Mouse (Mus musculus): ENCODE results near the gene Timm10b. TPM values are rescaled to one million over a fixed set of nuclear protein-coding genes. Genes with fewer than 3 reads are reported as not detected.

Gene Timm10b
- polyA plus RNA-seq, 1 experiment from 2014 or later: 98.5 TPM

DNA sequence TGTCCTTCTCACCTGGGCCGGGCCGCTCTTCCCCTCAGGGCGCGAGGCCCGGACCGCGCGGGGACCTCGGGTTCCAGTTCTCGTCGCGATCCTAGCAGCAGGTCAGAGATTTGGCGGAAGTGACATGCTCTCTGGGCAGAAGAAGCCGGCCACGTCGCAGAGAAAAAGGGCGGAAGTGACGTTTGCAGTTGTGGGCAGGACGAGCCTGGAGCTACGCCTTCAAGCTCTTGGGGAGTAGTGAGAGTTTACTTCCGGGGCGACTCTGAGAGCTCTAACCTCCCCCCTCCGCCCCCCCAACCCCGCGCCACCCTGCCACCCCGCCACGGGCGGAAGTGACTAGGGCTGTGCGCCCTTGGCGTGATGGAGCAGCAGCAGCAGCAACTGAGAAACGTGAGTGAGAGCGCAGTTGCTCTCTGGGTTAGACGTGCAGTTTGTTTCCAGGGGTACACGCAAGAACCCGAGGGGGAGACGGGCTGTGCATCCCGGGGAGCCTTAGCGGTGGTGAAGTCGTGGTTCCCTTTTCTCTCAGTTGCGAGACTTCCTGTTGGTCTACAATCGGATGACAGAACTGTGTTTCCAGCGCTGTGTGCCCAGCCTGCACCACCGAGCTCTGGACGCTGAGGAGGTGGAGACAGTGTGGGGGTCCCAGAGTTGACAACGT, 507 bp downstream of the Timm10b start, which contains the start of the genes Arfip2 and Gm45799:
Gene Arfip2 (minus strand): TSS at position 184 of the 661 bp plus-strand sequence.
Gene Gm45799 (plus strand): TSS at position 320 of the 661 bp plus-strand sequence.
- ATAC-seq (ENCODE audit: insufficient read depth): peak; percentile 95
- under 1% methylated on average over 45 of the region's 45 CpGs for WGBS (ENCODE audit: insufficient replicate concordance)
- no peaks in the 10 kb centered on the region for H3K27me3 ChIP-seq

DNA sequence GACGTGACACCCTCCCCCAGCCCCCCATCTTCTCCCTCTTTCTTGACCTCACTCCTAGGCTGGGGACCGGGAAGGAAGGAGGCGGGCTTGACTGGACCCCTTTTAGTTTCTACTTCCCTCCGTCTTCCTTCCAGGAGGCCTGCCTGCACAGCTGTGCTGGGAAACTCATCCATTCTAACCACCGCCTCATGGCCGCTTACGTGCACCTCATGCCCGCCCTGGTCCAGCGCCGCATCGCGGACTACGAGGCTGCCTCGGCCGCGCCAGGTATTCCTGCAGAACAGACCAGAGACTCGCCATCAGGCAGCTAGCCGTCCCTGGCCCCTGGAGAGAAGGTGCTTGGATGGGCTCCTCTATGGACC, 1.0 kb downstream of the Timm10b start:
- Histone ChIP-seq H3K27me3 (no peaks in the 10 kb centered on the region), H3K9ac (peak overlapping the region; percentile 67), H3K36me3 (replicated peaks) (peaks cover 25% of the 10 kb centered on the region), H3K4me3 (replicated peaks) (peak overlapping the region; percentile 76), H3K27ac (replicated peaks) (peak overlapping the region; percentile 80), H3K4me1 (replicated peaks) (peaks cover 34% of the 10 kb centered on the region), H3K4me2 (peak overlapping the region; percentile 96), H3K9me3 (replicated peaks) (no peaks in the 10 kb centered on the region)
- ATAC-seq (ENCODE audit: insufficient read depth): peak; percentile 14
- 0% methylated on average over 18 of the region's 18 CpGs for WGBS (ENCODE audit: insufficient replicate concordance)

More for the DNA sequence above, 507 bp downstream of the Timm10b start, which contains the start of the genes Arfip2 and Gm45799:
- Histone ChIP-seq H3K4me3 (replicated peaks) (peak within 1 kb of the TSS; percentile 76), H3K9ac (peak within 1 kb of the TSS; percentile 67), H3K36me3 (replicated peaks) (peaks cover 27% of the 10 kb centered on the region), H3K4me2 (peak within 1 kb of the TSS; percentile 96), H3K9me3 (replicated peaks) (no peaks in the 10 kb centered on the region), H3K27ac (replicated peaks) (peak within 1 kb of the TSS; percentile 80), H3K4me1 (replicated peaks) (peaks cover 36% of the 10 kb centered on the region)

DNA sequence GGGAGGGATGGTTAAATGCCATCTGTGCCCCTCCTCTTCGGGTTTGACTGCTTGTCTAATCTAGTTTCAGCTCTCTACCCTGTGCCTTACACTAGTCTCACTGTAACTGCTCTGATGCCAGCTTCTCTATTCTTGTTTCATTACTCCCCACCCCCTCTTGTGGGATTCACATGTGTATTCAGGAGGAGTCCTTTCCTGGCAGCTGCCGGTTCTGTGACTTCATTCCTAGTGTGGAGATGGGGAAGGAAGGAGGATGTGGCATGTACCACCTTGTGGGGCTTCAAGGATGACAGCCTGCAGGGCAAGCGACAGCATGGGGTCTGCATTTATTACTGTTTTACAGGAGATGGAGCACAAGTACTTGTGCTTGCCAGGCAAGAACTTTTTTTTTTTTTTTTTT, 2.1 kb downstream of the Timm10b start:
- Histone ChIP-seq H3K9ac (no peak overlapping the region), H3K9me3 (replicated peaks) (no peaks in the 10 kb centered on the region), H3K4me2 (peak overlapping the region; percentile 96), H3K4me1 (replicated peaks) (peaks cover 30% of the 10 kb centered on the region), H3K27me3 (no peaks in the 10 kb centered on the region), H3K36me3 (replicated peaks) (peaks cover 20% of the 10 kb centered on the region), H3K27ac (replicated peaks) (0 out of 2 replicates have a peak overlapping the region, but pooled peaks have one; percentile 80), H3K4me3 (replicated peaks) (no peak overlapping the region)
- 46% methylated on average over 3 of the region's 3 CpGs for WGBS (ENCODE audit: insufficient replicate concordance)
- ATAC-seq (ENCODE audit: insufficient read depth): no peak

DNA sequence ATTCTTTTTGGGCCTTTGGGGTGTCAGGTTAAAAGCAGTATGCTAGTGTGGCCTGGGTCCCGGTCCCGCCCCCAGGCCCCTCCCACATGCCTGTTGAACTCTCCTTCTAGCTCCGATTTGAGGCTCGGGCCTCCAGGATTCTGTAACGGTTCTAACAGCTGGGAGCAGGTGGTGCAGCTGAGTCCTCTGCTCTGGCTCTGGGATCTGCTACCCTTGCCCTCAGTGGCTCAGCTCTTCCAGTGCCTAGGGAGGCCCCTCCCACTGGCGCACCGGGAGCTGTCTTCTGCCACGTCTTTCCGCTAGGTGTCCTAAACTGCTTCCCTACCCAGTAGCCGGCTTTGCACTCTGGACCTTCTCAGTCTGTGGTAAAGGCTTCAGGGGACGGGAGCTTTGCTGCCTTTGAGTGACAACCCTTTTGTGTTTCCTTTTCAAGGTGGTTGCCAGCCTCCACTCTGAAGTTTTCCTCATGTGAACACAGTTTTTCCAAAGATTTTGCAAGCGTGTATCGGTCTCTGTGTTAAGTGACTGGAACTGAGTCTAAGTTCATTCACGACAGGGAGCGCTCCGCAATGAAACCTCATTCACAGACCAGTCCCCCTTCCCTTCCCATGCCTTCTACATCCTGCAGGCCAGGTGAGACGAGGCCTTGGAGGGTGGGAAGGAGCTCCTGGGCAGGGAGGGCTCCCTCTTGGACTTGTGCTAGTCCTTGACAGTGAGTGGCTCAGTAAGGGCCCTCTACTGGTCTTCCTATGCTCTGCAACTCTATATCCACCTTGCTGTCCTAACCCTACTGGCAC, 11.0 kb downstream of the Timm10b start, which contains the start of gene Dnhd1:
Gene Dnhd1 (plus strand): TSS at position 189 of the 797 bp plus-strand sequence.
- no peaks in the 10 kb centered on the region for H3K27me3 ChIP-seq
- 3% methylated on average over 17 of the region's 17 CpGs for WGBS (ENCODE audit: insufficient replicate concordance)
- peak within 1 kb of the TSS; percentile 41 for H3K9ac ChIP-seq
- H3K27ac ChIP-seq (replicated peaks): peak within 1 kb of the TSS; percentile 45; the same call in 1 of the 2 replicates
- H3K9me3 ChIP-seq (replicated peaks): no peaks in the 10 kb centered on the region
- peaks cover 15% of the 10 kb centered on the region for H3K4me1 ChIP-seq (replicated peaks)
- H3K4me2 ChIP-seq: peak within 1 kb of the TSS; percentile 72
- 0 out of 2 replicates have a peak, but pooled peaks cover 8% of the 10 kb centered on the region for H3K36me3 ChIP-seq (replicated peaks)
- ATAC-seq (ENCODE audit: insufficient read depth): peak; percentile 92
- H3K4me3 ChIP-seq (replicated peaks): peak within 1 kb of the TSS; percentile 48

DNA sequence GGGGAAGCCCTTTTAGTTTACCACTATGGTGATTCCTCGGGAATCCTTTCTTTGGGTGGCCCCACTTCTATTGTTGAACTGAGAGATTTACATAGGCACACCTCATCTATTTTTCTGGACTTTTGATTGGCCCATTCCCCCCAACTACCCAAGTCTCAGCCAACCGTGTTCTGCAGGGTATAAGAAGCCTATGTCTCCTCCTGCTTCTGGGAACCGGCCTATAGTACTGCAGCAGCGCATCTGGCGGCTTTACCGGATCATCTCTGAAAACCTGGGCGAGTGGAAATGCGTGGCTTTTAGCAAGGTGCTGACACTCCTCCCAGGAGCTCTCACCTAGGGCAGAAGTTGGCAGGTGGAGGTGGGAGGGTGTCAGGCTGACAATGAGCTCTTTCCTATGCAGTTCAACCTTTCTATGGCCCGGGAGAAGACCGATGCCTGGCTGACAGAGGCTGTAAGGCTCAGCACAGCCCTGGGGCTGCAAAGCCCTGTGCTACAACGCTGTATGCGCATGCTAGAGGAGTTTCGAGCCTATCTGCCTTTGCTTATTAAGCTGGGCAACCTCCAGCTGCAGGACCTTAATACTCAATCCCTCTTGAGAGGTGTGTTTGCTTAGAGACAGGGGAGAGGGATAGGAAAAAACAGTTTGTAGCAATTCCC, 45.8 kb downstream of the Timm10b start:
- ATAC-seq (ENCODE audit: insufficient read depth): no peak
- H3K9me3 ChIP-seq (replicated peaks): no peaks in the 10 kb centered on the region
- H3K27ac ChIP-seq (replicated peaks): no peak overlapping the region
- 29% methylated on average over 13 of the region's 13 CpGs for WGBS (ENCODE audit: insufficient replicate concordance)
- no peaks in the 10 kb centered on the region for H3K36me3 ChIP-seq (replicated peaks)
- H3K4me1 ChIP-seq (replicated peaks): no peaks in the 10 kb centered on the region
- H3K4me3 ChIP-seq (replicated peaks): no peak overlapping the region
- H3K27me3 ChIP-seq: no peaks in the 10 kb centered on the region
- H3K9ac ChIP-seq: no peak overlapping the region
- no peak overlapping the region for H3K4me2 ChIP-seq

DNA sequence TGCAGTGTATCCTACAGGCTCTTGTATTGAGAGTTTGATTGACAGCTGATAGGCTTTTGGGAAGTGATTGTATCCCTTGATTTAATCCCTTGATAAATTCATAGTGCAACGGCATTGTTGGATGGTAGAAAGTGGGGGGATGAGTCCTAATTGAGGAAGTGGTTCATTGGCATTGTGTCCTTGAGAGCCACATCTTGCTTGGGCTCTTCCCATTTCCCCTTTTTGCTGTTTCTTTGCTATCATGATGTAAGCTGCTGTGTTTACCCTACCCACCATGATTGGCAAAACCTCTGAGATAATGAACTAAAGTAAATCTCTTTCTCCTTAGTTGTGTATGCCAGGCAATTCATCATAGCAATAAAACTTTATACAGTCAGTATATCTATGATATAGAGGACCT, 51.0 kb downstream of the Timm10b start:
- Histone ChIP-seq H3K27ac (replicated peaks) (no peak overlapping the region), H3K27me3 (no peaks in the 10 kb centered on the region), H3K4me1 (replicated peaks) (no peaks in the 10 kb centered on the region), H3K9me3 (replicated peaks) (no peaks in the 10 kb centered on the region), H3K9ac (no peak overlapping the region), H3K4me2 (no peak overlapping the region), H3K4me3 (replicated peaks) (no peak overlapping the region), H3K36me3 (replicated peaks) (no peaks in the 10 kb centered on the region)
- no peak for ATAC-seq (ENCODE audit: insufficient read depth)
- 23% methylated on average over 1 of the region's 1 CpGs for WGBS (ENCODE audit: insufficient replicate concordance)

Other genes starting within 250 kb of the Timm10b start
- gene Fam160a2, start 240.0 kb upstream of the Timm10b start, polyA plus RNA-seq (2015; fragmentation: Nextera tagmentation; extraction: Ambion mirVana): 12.6 and 17.6 TPM in 2 replicates
- not detected in 2 replicates for gene Cnga4, start 235.5 kb upstream of the Timm10b start, polyA plus RNA-seq (2015; fragmentation: Nextera tagmentation; extraction: Ambion mirVana)
- gene Cckbr, start 214.3 kb upstream of the Timm10b start, polyA plus RNA-seq (2015; fragmentation: Nextera tagmentation; extraction: Ambion mirVana): not detected in 2 replicates
- 5.5 and 5.7 TPM in 2 replicates for gene Cavin3, start 157.8 kb upstream of the Timm10b start, polyA plus RNA-seq (2015; fragmentation: Nextera tagmentation; extraction: Ambion mirVana)
- gene Smpd1, start 85.7 kb upstream of the Timm10b start, polyA plus RNA-seq (2015; fragmentation: Nextera tagmentation; extraction: Ambion mirVana): 21.9 and 22.0 TPM in 2 replicates
- gene Apbb1, start 58.4 kb upstream of the Timm10b start, polyA plus RNA-seq (2015; fragmentation: Nextera tagmentation; extraction: Ambion mirVana): 2.3 and 2.4 TPM in 2 replicates
- 343 and 400 TPM in 2 replicates for gene Hpx, start 39.9 kb upstream of the Timm10b start, polyA plus RNA-seq (2015; fragmentation: Nextera tagmentation; extraction: Ambion mirVana)
- 3.5 and 4.9 TPM in 2 replicates for gene Trim3, start 6.5 kb upstream of the Timm10b start, polyA plus RNA-seq (2015; fragmentation: Nextera tagmentation; extraction: Ambion mirVana)
- gene Arfip2, start 360 bp downstream of the Timm10b start, polyA plus RNA-seq (2015; fragmentation: Nextera tagmentation; extraction: Ambion mirVana): 10.9 and 13.8 TPM in 2 replicates
- 14.4 and 24.6 TPM in 2 replicates for gene Gm45799, start 496 bp downstream of the Timm10b start, polyA plus RNA-seq (2015; fragmentation: Nextera tagmentation; extraction: Ambion mirVana)
- gene Dnhd1, start 10.8 kb downstream of the Timm10b start, polyA plus RNA-seq (2015; fragmentation: Nextera tagmentation; extraction: Ambion mirVana): 0.10 and 0.32 TPM in 2 replicates
- gene Ilk, start 96.5 kb downstream of the Timm10b start, polyA plus RNA-seq (2015; fragmentation: Nextera tagmentation; extraction: Ambion mirVana): 120 and 127 TPM in 2 replicates
- gene Rrp8, start 97.3 kb downstream of the Timm10b start, polyA plus RNA-seq (2015; fragmentation: Nextera tagmentation; extraction: Ambion mirVana): 10.7 and 12.6 TPM in 2 replicates
- gene Taf10, start 104.3 kb downstream of the Timm10b start, polyA plus RNA-seq (2015; fragmentation: Nextera tagmentation; extraction: Ambion mirVana): 110 and 117 TPM in 2 replicates
- 59.4 and 62.5 TPM in 2 replicates for gene Tpp1, start 112.2 kb downstream of the Timm10b start, polyA plus RNA-seq (2015; fragmentation: Nextera tagmentation; extraction: Ambion mirVana)
- 0.76 and 0.82 TPM in 2 replicates for gene Dchs1, start 147.6 kb downstream of the Timm10b start, polyA plus RNA-seq (2015; fragmentation: Nextera tagmentation; extraction: Ambion mirVana)
- 213 and 216 TPM in 2 replicates for gene Mrpl17, start 171.0 kb downstream of the Timm10b start, polyA plus RNA-seq (2015; fragmentation: Nextera tagmentation; extraction: Ambion mirVana)